Mouse (Mus musculus) 3T3-L1 (cell line): Measurements from ENCODE around the gene Kcnk12.

Source experiments
- DNase-seq: peaks from one replicate; pipeline ENCODE4 v3.0.0-alpha.2; 2015; ENCODE audit warnings: low read depth, low spot score

The Kcnk12 gene

DNA sequence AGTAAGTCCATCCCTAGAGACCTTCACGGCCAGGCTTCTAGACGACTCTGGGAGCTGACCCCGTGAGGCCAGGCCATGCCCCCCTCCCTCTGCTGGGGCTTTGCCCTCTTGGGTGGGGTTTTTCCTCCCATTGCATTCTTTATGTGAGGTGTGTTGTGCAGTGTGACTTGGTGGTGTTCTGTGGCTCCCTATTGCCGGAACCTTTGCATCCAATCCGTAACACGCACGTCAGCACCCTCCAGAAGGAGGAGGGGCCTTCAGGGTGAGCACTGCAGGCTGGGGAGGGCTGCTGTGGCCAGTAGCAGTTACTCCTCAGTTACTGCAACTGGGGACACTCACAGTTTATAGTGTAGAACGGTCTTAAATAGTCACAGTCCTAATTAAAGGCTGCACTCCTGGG lies 97.7 kb downstream of the Kcnk12 start:
- DNase-seq, result no peak

DNA sequence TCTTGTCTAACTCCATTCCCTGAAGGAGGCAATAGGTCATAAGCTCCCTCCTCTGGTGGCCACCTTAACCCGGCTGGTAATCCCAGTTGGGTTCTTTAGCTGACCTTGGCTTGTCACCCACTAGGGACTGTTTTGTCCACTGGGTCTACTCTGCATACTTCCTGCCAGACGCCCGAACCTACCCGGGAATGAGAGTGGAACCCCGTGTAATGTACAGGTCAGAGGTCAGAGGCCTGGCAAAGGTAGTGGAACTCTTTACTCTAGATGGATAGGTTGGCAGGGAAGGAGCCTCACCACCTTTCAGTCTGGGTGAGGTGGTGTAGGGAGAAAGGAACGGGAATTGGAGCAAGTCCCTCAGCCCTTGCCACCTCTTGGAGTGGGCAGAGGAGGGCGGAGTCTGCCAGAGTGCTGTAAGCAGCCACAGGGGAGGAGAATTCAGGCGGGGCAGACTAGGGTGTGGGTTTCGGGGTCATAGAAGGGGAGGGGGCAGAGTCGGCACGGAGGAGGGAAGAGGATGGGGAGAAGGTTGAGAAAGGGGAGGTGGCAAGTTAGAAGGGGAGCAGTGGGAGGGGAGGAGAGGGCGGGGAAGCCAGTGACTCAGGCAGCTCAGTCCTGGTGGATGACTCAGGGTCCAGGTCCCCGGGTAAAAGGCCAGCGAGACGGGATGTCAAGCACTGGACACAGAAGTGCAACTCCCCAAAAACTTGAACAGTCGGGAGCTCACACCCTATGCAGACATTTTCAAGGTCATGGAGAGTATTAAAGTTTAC lies 98.6 kb downstream of the Kcnk12 start:
- peak; percentile 84 for DNase-seq

DNA sequence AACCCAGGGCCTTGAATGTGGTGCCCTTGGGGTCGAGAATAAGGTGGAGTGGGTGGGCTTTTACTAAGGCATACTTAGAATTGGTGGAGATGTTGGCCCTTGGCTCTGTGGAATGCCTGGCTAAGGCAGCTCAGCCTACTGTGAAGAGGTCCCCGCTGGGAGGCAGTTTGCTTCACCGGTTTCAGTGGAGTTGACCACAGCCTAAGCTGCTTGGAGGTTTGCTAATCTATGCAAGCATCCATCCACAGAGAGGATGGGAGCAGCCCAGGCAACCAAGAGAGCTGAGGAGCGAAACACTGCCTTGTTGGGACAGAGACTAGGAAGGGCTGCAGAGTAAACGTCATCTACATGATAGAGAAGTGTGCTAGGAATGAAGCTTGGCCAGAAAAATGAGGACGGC lies 101.0 kb downstream of the Kcnk12 start:
- no peak for DNase-seq

DNA sequence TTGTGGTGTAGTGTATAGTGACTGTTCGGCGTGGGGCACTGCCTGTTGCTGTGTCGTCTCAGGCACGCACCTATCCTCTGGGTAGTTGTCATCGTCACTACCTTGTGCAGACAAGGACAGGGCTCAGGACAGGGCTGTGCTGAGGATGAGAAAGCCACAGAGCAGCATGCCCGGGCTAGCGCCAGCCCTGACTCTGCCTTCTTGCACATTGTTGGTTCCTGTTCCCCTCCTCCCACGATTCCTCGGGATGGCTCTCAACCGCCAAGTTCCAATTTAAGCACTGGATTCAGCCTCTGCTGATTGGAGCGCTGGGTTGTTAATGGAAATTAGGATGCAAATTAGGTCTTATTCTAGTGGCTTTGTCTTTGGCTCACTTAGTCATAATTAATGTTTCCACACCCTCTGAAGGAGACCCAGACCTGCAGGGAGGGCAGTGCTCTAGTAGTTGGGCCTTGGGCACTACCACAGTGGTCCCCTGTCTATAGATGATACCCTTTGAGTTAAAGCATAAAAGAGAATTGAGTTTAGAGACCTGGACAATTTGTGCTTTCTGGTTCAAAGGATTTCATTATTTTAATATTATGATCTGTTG lies 101.8 kb downstream of the Kcnk12 start:
- DNase-seq, result no peak
